Mouse (Mus musculus): ENCODE measurements around the gene Olfr1440.

Gene Olfr1440

DNA sequence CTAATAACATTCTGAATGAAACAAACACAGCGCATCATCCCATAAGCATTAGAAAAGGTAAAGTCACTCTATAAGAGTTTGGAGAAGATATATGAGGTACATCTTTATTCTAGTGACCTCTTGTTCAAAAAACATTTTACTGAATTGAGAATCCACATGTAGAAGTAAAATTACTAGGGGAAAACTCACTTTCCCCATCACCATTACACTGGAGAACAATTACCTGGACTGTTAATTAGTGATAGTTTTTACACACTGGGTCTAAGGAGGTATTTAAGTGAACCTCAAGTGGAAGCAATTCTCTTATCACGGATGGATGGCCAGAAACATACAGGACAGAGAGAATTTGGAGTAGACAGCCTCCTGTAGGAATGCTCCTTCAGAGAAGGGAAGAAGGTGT lies at the start of gene Olfr1440:
Olfr1440 (plus strand) TSS at position 301 of the 400 bp plus-strand sequence.
- DNase-seq = no peak

DNA sequence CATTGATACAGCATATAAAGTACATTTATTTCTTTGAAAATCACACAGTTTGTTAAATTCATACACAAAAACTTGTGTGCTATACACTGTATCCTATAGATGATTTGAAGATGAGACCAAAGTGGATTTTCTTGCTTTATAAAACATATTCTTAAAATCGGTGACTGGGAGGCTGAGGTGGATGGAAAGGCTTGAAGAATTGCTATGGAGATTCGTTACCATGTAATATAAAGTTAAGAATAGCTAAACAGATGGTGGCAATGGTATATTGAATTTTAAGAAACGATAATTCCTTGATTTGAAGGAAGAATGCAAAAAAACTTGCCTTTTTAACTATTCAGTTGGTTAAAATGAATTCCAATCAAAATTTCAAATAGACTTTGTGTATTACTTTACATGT lies 14.1 kb upstream of the Olfr1440 start:
- no peak for DNase-seq

DNA sequence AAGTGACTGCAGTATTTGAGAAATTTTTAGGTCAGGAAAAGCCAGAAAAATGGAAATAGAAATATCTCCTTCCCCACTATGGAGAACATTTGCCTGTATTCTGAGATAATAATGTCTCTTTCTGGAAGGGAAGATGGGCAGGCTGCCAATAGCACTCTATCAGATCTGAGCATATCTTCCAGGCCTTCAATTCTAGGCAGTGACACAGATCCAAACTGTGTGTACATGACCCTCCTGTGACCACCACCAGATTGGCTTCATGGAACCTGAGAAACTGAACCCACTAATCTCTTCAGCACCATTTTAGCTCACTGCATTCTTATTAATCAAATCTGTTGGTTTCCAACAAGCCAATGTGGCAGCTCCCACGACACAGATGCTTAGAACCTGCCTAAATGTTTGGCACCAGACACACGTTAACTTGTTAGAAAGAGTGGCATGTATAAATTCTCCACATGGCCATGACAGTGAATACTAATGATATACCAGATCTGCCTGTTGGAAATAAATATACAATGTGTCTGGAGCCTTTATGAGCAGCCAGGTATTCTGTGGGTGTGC lies 12.5 kb upstream of the Olfr1440 start:
- peak; percentile 32 for DNase-seq

DNA sequence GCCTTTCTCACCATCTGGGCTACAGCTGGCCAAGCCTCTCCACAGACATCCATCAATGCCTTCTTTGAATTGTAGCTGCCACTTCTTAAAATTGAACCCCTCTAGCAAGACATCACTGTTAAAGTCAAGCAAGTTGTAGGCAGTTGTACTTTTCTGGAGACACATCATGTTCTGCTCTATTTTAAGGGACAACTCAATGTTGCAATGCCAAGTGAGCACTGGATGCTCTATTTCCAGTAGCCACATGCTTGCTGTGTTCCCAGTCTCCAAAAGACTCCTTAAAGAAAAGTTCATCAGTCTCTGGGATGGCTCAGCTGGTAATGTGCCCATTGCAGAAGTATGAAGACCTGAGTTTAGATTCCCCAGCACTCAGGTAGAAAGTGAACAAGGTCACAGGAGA lies 26.7 kb downstream of the Olfr1440 start:
- peak; percentile 17 for DNase-seq

DNA sequence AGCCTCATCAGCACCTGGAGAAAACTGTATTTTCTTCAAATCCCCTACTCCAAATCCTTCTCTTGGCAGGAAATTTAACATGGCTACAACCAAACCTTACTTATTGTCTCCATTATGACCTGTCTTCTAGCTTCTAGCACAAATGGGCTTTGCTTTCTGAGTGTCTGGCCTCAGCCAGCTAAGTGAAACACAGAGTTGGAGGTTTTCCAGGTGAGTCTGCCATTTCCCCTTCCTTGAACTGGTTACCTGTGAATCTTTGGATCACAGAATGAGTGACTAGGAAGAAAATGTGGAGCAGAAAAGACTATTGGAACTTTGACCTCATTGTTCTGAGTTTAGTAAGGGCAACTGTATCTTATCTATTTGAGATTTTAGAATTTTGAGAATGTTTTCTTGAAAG lies 30.3 kb downstream of the Olfr1440 start, which contains the start of gene Olfr1441:
Olfr1441 (plus strand) TSS at position 73 of the 400 bp plus-strand sequence.
- DNase-seq = no peak

- no peak for DNase-seq
These were observed 31.2 kb downstream of the Olfr1440 start for GRCm38 (mm10) chr19:12418312-12418711.

DNA sequence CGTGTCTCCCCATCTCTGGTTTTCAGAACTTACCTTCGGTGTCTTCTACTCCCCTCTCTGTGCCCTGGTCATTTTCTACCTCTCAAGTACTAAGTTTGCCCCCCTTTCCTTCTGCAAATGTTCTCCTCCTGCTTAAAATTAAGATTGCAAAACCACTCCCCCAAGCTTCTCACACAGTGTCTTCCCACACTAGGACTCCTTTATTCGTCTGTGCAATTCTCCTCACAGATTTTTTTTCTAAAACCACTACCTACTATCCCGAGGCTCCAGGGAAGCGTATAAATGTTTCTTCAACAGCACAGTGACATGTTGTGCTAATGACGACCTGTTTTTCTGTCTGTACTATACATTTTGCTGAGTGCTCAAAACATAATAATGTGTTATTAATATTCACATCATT lies 33.5 kb downstream of the Olfr1440 start:
- no peak for DNase-seq

DNA sequence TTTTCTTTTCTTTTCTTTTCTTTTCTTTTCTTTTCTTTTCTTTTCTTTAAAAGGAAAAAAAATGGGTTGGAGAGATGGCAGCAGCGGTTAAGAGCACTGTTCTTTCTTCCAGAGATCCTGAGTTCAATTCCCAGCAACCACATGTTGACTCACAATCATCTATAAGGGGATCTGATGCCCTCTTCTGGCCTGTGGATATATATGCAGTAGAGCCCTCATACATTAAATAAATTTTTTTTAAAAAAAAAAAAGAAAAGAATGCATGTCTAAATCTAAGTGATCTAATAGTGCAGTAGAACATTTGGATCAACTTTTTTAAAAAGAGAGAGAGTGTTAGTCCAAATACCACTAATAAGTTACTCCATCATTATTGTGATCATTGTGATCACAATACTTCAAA lies 34.6 kb downstream of the Olfr1440 start:
- no peak for DNase-seq

DNA sequence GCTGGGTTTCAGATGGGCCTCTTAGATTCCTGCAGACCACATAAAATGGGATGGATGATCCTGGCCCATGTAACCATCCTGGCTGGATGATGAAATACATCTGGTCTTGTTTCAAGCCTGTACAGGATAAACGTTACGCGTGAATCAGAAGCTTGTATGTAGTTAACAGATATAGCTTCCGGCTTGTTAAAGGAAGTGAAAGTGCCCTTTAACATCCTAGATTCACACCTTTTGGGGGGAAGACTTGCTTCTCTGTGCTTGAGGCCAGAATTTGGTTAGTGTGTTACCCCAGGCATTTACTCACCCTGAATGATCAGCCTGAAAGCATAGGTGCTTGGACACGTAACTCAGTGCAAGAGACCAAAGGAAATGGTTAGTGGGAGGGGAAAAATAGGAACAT lies 40.0 kb downstream of the Olfr1440 start:
- DNase-seq = no peak

GRCm38 (mm10) chr19:12427605-12428004 lies 40.5 kb downstream of the Olfr1440 start, which contains the start of gene Pfpl:
Gene Pfpl (plus strand): TSS chr19:12427905.
- DNase-seq = no peak

DNA sequence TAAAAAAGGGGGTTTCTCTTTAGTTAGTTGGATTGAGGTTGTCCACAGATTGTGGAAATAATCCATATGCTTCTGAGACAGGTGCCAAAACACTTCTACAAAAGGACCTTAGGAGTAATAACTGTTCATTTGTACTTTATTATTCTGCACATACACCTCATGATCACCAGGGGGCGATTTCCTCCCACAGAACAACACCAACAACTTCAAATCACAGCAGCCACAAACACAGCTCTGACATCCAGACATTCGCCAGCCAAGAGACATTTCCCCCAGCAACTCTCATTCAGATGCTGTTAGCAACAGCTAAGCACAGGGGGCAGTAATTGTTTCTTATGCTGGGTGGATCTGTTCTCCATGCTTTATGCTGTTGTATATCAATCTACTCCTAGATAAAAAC lies 46.0 kb downstream of the Olfr1440 start:
- DNase-seq = peak; percentile 12

- no peak for DNase-seq
These were observed 47.9 kb downstream of the Olfr1440 start for GRCm38 (mm10) chr19:12435011-12435416.

- DNase-seq = no peak
These were observed 48.9 kb downstream of the Olfr1440 start for GRCm38 (mm10) chr19:12435750-12436524.

- DNase-seq = no peak
These were observed 52.5 kb downstream of the Olfr1440 start for GRCm38 (mm10) chr19:12439581-12439980.

DNA sequence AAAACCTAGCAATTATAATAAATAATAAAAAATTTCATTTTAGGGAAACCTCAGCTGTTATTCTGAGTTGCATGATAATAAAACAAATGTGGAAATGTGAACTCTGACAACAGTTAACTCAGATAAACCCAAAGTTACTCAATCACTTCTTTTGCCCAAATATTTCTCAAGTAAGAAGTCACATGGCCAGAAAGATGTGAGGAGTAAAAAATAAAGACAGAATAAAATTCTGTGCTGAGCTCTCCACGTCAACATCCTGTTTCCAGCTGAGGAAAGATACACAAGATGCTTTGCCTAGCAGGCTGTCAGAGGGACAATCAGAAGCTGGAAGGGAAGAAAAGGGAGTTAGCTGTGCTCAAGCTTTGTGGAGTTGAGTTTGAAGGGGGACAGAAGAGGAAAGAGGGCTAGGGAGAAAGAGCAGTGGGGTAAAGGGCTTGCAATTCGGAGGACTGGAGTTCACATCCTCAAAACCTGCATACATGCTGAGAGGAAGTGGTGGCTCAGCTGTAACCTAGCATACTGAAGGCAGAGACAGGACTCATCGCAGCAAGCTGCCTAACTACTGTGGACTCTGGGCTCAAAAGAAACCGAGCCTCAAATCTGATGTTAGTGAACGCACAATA lies 53.1 kb downstream of the Olfr1440 start:
- DNase-seq = no peak

DNA sequence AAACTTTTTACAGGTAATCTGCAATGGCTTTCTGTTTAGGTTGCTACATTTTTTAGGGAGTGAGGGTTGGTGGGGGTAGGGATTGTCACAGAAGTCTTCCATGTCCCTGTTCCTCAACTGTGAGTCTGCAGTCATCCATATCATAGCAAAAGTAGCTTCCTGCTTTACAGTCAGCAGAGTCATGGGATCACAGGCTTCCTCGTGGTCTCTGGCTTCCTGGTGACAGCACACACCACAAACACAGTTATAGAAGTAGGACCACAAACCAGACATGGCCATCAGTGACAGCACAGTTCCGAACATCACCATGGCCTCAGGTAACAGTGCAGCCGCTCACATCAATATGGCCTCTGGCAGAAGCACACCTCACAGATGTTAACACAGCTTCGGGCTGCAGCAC lies 55.5 kb downstream of the Olfr1440 start:
- DNase-seq = no peak

- no peak for DNase-seq
These were observed 57.9 kb downstream of the Olfr1440 start for GRCm38 (mm10) chr19:12445014-12445413.

Data from right cerebral cortex, adult 18-20 months (tissue).